ENCODE assay signal across 9 mouse cellular contexts in genomic region chr16:13532840-13533239, GRCm38 (mm10).
A peak's percentile ranks its signal among the peaks of the same experiment; 100 is the strongest.
DNase-seq lines count a peak whose midpoint lies in the region; ATAC-seq and TF ChIP-seq lines count a peak whose summit lies in the region.
"Had no signal": no experiment of that assay in that cellular context is flagged by ENCODE, and none has a peak within 500 bp of the region (broad histone marks: within the 10 kb centered on the region; RNA-seq: fewer than 3 reads in every experiment).

No protein-coding gene starts in this region.

- TF ChIP-seq POLR2A in limb, embryonic 14.5 days (IDR thresholded peaks at IDR 0.05; ENCODE audit: borderline replicate concordance, extremely low read depth, insufficient read depth, insufficient read length) = no peak

- H3K9ac ChIP-seq in limb, embryonic 14.5 days (ENCODE audit: low read depth, low read length, severe bottlenecking) = no peak overlapping the region
- H3K9ac ChIP-seq: heart, embryonic 13.5 days had no signal

- no peaks in the 10 kb centered on the region for H3K27me3 ChIP-seq in limb, embryonic 14.5 days (ENCODE audit: control insufficient read depth, insufficient read depth, low read length)
- H3K27me3 ChIP-seq in limb, embryonic 10.5 days (ENCODE audit: low read depth, poor library complexity, severe bottlenecking) = no peaks in the 10 kb centered on the region
- H3K27me3 ChIP-seq: heart, embryonic 13.5 days had no signal

- intact Hi-C loops in left cerebral cortex, postnatal 10 days (cut with DNase I) = no loop called here

- no peaks in the 10 kb centered on the region for H3K4me1 ChIP-seq in limb, embryonic 14.5 days (ENCODE audit: control insufficient read depth, insufficient read depth, low read length)
- no peaks in the 10 kb centered on the region for H3K4me1 ChIP-seq in limb, embryonic 10.5 days
- H3K4me1 ChIP-seq: heart, embryonic 13.5 days had no signal

- no peaks in the 10 kb centered on the region for H3K9me3 ChIP-seq in limb, embryonic 14.5 days (ENCODE audit: control insufficient read depth, low read length)
- H3K9me3 ChIP-seq in limb, embryonic 10.5 days (replicated peaks) = no peaks in the 10 kb centered on the region
- H3K9me3 ChIP-seq: heart, embryonic 13.5 days had no signal

- no peak overlapping the region for H3K4me3 ChIP-seq in limb, embryonic 14.5 days (replicated peaks; ENCODE audit: low read length)
- H3K4me3 ChIP-seq in limb, embryonic 10.5 days = no peak overlapping the region
- H3K4me3 ChIP-seq: heart, embryonic 13.5 days had no signal

- H3K4me2 ChIP-seq in limb, embryonic 14.5 days (replicated peaks; ENCODE audit: low read depth, low read length, severe bottlenecking) = no peak overlapping the region
- H3K4me2 ChIP-seq: heart, embryonic 13.5 days had no signal

- H3K27ac ChIP-seq in limb, embryonic 14.5 days (replicated peaks; ENCODE audit: low read depth, low read length) = no peak overlapping the region
- H3K27ac ChIP-seq in limb, embryonic 10.5 days = no peak overlapping the region
- H3K27ac ChIP-seq: heart, embryonic 13.5 days had no signal

- no peaks in the 10 kb centered on the region for H3K36me3 ChIP-seq in limb, embryonic 14.5 days (ENCODE audit: control insufficient read depth, insufficient read depth, low read length)
- H3K36me3 ChIP-seq in limb, embryonic 10.5 days = no peaks in the 10 kb centered on the region

- no peak for ATAC-seq in limb, embryonic 14.5 days (ENCODE audit: low FRiP score, low read depth)
- ATAC-seq in common myeloid progenitor, adult 5-6 weeks (replicated peaks; ENCODE audit: low read depth, poor library complexity, severe bottlenecking) = peak; percentile 60

- DNase-seq in cerebellum, postnatal 14 days = peak; percentile 51 to 55
- DNase-seq in cerebellum, adult 11 months = no peak
- peak; percentile 13 for DNase-seq in limb, embryonic 14.5 days (ENCODE audit: low spot score)
- DNase-seq in limb, embryonic 10.5 days (ENCODE audit: low spot score) = no peak
- DNase-seq in lung, postnatal 14 days = peak; percentile 46
- DNase-seq in left cerebral cortex, postnatal 10 days (ENCODE audit: extremely low spot score in 1 of 2, low spot score in 2 of 2) = no peak
- no peak for DNase-seq in urinary bladder, adult 18-20 months (ENCODE audit: low spot score in 2 of 2)

Comparison
In these comparisons a context has a peak if more than half of its experiments do, and no peak if none do; other contexts are left out.
1. DNase-seq: peak in cerebellum, postnatal 14 days (2 of 2), limb, embryonic 14.5 days (single experiment) and lung, postnatal 14 days (single experiment); none in cerebellum, adult 11 months (single experiment), limb, embryonic 10.5 days (single experiment), left cerebral cortex, postnatal 10 days (0 of 2) and urinary bladder, adult 18-20 months (0 of 2).